Mouse (Mus musculus): ENCODE results near the gene Ftsj3.

GRCm38 (mm10) chr11:106215450-106215859, 40.4 kb downstream of the Ftsj3 start:
- TF ChIP-seq CTCF (IDR thresholded peaks at IDR 0.05) (no peak), EP300 (IDR thresholded peaks at IDR 0.05) (no peak)

Measured in lung, postnatal 0 days (tissue).